Mouse (Mus musculus): ENCODE measurements around the gene Eif2b2. TPM values are rescaled to one million over a fixed set of nuclear protein-coding genes. Genes with fewer than 3 reads are reported as not detected.

The Eif2b2 gene
- polyA plus RNA-seq, 2 experiments from 2014 or later = 67.3 to 94.7 TPM

GRCm38 (mm10) chr12:85194623-85195018 lies 24.7 kb upstream of the Eif2b2 start:
- no peak for ATAC-seq

- no peak for ATAC-seq
Observed at GRCm38 (mm10) chr12:85195086-85195485, 24.2 kb upstream of the Eif2b2 start.

GRCm38 (mm10) chr12:85196191-85196590 lies 23.1 kb upstream of the Eif2b2 start:
- ATAC-seq = no peak

GRCm38 (mm10) chr12:85197371-85197770 lies 21.9 kb upstream of the Eif2b2 start:
- ATAC-seq = no peak

GRCm38 (mm10) chr12:85197936-85198335 lies 21.3 kb upstream of the Eif2b2 start:
- ATAC-seq = no peak

GRCm38 (mm10) chr12:85199954-85200353 lies 19.3 kb upstream of the Eif2b2 start:
- no peak for ATAC-seq

GRCm38 (mm10) chr12:85200929-85201829 lies 18.1 kb upstream of the Eif2b2 start:
- no peak for ATAC-seq

- no peak for ATAC-seq
Observed at GRCm38 (mm10) chr12:85201830-85202147, 17.5 kb upstream of the Eif2b2 start.

GRCm38 (mm10) chr12:85202191-85202590 lies 17.1 kb upstream of the Eif2b2 start:
- ATAC-seq = no peak

- ATAC-seq = no peak
Observed at GRCm38 (mm10) chr12:85203699-85204098, 15.6 kb upstream of the Eif2b2 start.

- no peak for ATAC-seq
Observed at GRCm38 (mm10) chr12:85204105-85204504, 15.2 kb upstream of the Eif2b2 start.

- ATAC-seq = no peak
Observed at GRCm38 (mm10) chr12:85205425-85205824, 13.9 kb upstream of the Eif2b2 start.

GRCm38 (mm10) chr12:85208687-85209199 lies 10.5 kb upstream of the Eif2b2 start:
- ATAC-seq = peak; percentile 49

GRCm38 (mm10) chr12:85215031-85215430 lies 4.2 kb upstream of the Eif2b2 start:
- no peak for ATAC-seq

- ATAC-seq = no peak
Observed at GRCm38 (mm10) chr12:85217733-85218310, 1.5 kb upstream of the Eif2b2 start.

- peak; percentile 12 for ATAC-seq
Observed at GRCm38 (mm10) chr12:85219905-85220290, 617 bp downstream of the Eif2b2 start.

- ATAC-seq = no peak
Observed at GRCm38 (mm10) chr12:85227227-85227626, 7.9 kb downstream of the Eif2b2 start.

GRCm38 (mm10) chr12:85227876-85228599 lies 8.8 kb downstream of the Eif2b2 start:
- peak; percentile 29 for ATAC-seq

GRCm38 (mm10) chr12:85233376-85234358 lies 14.4 kb downstream of the Eif2b2 start:
- no peak for ATAC-seq

- no peak for ATAC-seq
Observed at GRCm38 (mm10) chr12:85237553-85237952, 18.3 kb downstream of the Eif2b2 start.

GRCm38 (mm10) chr12:85252083-85252482 lies 32.8 kb downstream of the Eif2b2 start:
- no peak for ATAC-seq

Data from CD4-positive, CD25-positive, alpha-beta regulatory T cell, adult 4 months (primary cell).